ENCODE assay signal across 26 mouse cellular contexts in the genomic region with DNA sequence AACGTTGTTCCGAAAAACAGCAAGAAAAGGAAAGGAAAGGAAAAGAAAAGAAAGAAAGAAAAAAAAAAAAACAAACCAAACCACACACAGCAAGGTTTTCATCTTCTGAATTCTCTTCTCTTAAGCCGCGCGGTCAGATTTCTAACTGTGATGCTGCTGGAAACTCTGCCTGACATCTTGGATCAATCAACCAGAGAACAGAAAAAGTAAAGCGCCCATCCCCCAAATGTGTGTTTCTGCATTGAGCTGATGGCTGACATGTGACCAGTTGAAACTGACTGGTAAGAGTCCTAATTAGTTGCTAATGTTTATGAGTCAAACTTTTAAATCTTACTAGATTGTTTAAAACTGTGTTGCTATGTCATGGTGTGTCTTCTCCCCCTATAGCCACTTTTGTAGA.
DNase-seq lines count a peak whose midpoint lies in the region; ATAC-seq lines count a peak whose summit lies in the region.
"Had no signal": no experiment of that assay in that cellular context is flagged by ENCODE, and none has a peak within 500 bp of the region (broad histone marks: within the 10 kb centered on the region; RNA-seq: fewer than 3 reads in every experiment).

No protein-coding gene starts in this region.

- H3K9ac ChIP-seq in midbrain, embryonic 11.5 days (ENCODE audit: low read length) = no peak overlapping the region
- no peak overlapping the region for H3K9ac ChIP-seq in midbrain, embryonic 13.5 days (replicated peaks)
- no peak overlapping the region for H3K9ac ChIP-seq in embryonic facial prominence, embryonic 11.5 days (replicated peaks; ENCODE audit: low read length)
- H3K9ac ChIP-seq in forebrain, embryonic 11.5 days (ENCODE audit: low read length) = no peak overlapping the region
- H3K9ac ChIP-seq: heart, embryonic 12.5 days; neural tube, embryonic 13.5 days; stomach, embryonic 15.5 days had no signal

- DNase-seq in midbrain, embryonic 11.5 days (ENCODE audit: low spot score, missing footprints) = peak; percentile 82
- peak; percentile 89 for DNase-seq in embryonic facial prominence, embryonic 11.5 days (ENCODE audit: low spot score)
- DNase-seq in limb, embryonic 10.5 days (ENCODE audit: low spot score) = peak; percentile 60
- no peak for DNase-seq in neural tube, embryonic 10.5 days (ENCODE audit: extremely low spot score, low spot score)
- DNase-seq in spleen, adult 18-20 months = no peak
- DNase-seq in forebrain, embryonic 11.5 days (ENCODE audit: low spot score) = no peak
- no peak for DNase-seq in urinary bladder, postnatal 25 days (ENCODE audit: low spot score)
- DNase-seq: B cell, adult 2 months; cerebellum, adult 18-20 months; cerebellum, postnatal 25 days; gastrocnemius, adult 2 months; heart, postnatal 14 days; kidney, adult 11 months; lung, adult 2 months; lung, postnatal 4 days; thymus, adult 2 months had no signal

- H3K4me2 ChIP-seq in midbrain, embryonic 11.5 days = no peak overlapping the region
- H3K4me2 ChIP-seq in midbrain, embryonic 13.5 days (replicated peaks) = no peak overlapping the region
- H3K4me2 ChIP-seq in embryonic facial prominence, embryonic 11.5 days (ENCODE audit: low read depth, low read length) = no peak overlapping the region
- no peak overlapping the region for H3K4me2 ChIP-seq in forebrain, embryonic 11.5 days (ENCODE audit: low read depth, low read length, severe bottlenecking)
- H3K4me2 ChIP-seq: heart, embryonic 12.5 days; liver, embryonic 11.5 days; neural tube, embryonic 13.5 days; stomach, embryonic 15.5 days had no signal

- 83% methylated on average over 6 of the region's 6 CpGs for WGBS in midbrain, embryonic 11.5 days
- 89% methylated on average over 6 of the region's 6 CpGs for WGBS in midbrain, embryonic 13.5 days
- 50% methylated on average over 6 of the region's 6 CpGs for WGBS in embryonic facial prominence, embryonic 11.5 days
- 54% methylated on average over 6 of the region's 6 CpGs for WGBS in limb, embryonic 10.5 days
- 83% methylated on average over 6 of the region's 6 CpGs for WGBS in forebrain, embryonic 11.5 days

- no peak for ATAC-seq in midbrain, embryonic 11.5 days (ENCODE audit: low FRiP score)
- ATAC-seq in midbrain, embryonic 13.5 days = no peak
- ATAC-seq in embryonic facial prominence, embryonic 11.5 days (replicated peaks; ENCODE audit: insufficient number of reproducible peaks, low FRiP score, low TSS enrichment, low read depth) = no peak
- no peak for ATAC-seq in forebrain, embryonic 11.5 days (replicated peaks; ENCODE audit: low FRiP score)
- ATAC-seq: forebrain, embryonic 16.5 days; hindbrain, embryonic 16.5 days had no signal

- no peaks in the 10 kb centered on the region for H3K4me1 ChIP-seq in midbrain, embryonic 11.5 days (ENCODE audit: control insufficient read depth, insufficient read depth, low read length)
- 0 out of 2 replicates have a peak, but pooled peaks cover 2% of the 10 kb centered on the region for H3K4me1 ChIP-seq in midbrain, embryonic 13.5 days (replicated peaks)
- no peaks in the 10 kb centered on the region for H3K4me1 ChIP-seq in embryonic facial prominence, embryonic 11.5 days (ENCODE audit: control insufficient read depth, insufficient read depth, low read length)
- peaks cover 21% of the 10 kb centered on the region for H3K4me1 ChIP-seq in limb, embryonic 10.5 days
- H3K4me1 ChIP-seq in forebrain, embryonic 11.5 days (replicated peaks; ENCODE audit: control insufficient read depth, insufficient read depth, low read length) = peaks cover 2% of the 10 kb centered on the region; the same call in 1 of the 2 replicates
- H3K4me1 ChIP-seq: heart, embryonic 12.5 days; midbrain, embryonic 10.5 days; stomach, embryonic 15.5 days had no signal

- no peak overlapping the region for H3K27ac ChIP-seq in midbrain, embryonic 11.5 days (ENCODE audit: low read depth, low read length)
- no peak overlapping the region for H3K27ac ChIP-seq in midbrain, embryonic 13.5 days
- no peak overlapping the region; the same call in 1 of the 2 replicates for H3K27ac ChIP-seq in embryonic facial prominence, embryonic 11.5 days (replicated peaks; ENCODE audit: low read depth, low read length)
- peak overlapping the region; percentile 46; the same call in 1 of the 2 replicates for H3K27ac ChIP-seq in limb, embryonic 10.5 days
- no peak overlapping the region for H3K27ac ChIP-seq in forebrain, embryonic 11.5 days (ENCODE audit: low read depth, low read length)
- H3K27ac ChIP-seq: gastrocnemius, adult 2 months; layer of hippocampus, adult 2 months; midbrain, embryonic 10.5 days; neural tube, embryonic 13.5 days; stomach, embryonic 15.5 days had no signal

- no peak overlapping the region for H3K4me3 ChIP-seq in midbrain, embryonic 11.5 days (ENCODE audit: low read depth, low read length)
- H3K4me3 ChIP-seq in midbrain, embryonic 13.5 days (replicated peaks) = no peak overlapping the region
- no peak overlapping the region for H3K4me3 ChIP-seq in embryonic facial prominence, embryonic 11.5 days (ENCODE audit: low read depth, low read length)
- H3K4me3 ChIP-seq in limb, embryonic 10.5 days = no peak overlapping the region
- H3K4me3 ChIP-seq in forebrain, embryonic 11.5 days (ENCODE audit: low read depth, low read length) = no peak overlapping the region
- H3K4me3 ChIP-seq: erythroblast, embryonic 14.5 days; gastrocnemius, adult 2 months; heart, embryonic 12.5 days; layer of hippocampus, adult 2 months; midbrain, embryonic 10.5 days; neural tube, embryonic 13.5 days; stomach, embryonic 15.5 days had no signal

- H3K36me3 ChIP-seq in midbrain, embryonic 11.5 days (ENCODE audit: control insufficient read depth, insufficient read depth, low read length) = no peaks in the 10 kb centered on the region
- H3K36me3 ChIP-seq in midbrain, embryonic 13.5 days = no peaks in the 10 kb centered on the region
- H3K36me3 ChIP-seq in embryonic facial prominence, embryonic 11.5 days (replicated peaks; ENCODE audit: control insufficient read depth, insufficient read depth, low read depth, low read length) = no peaks in the 10 kb centered on the region
- H3K36me3 ChIP-seq in limb, embryonic 10.5 days = no peaks in the 10 kb centered on the region
- no peaks in the 10 kb centered on the region for H3K36me3 ChIP-seq in forebrain, embryonic 11.5 days (ENCODE audit: control insufficient read depth, insufficient read depth, low read length)
- H3K36me3 ChIP-seq: heart, embryonic 12.5 days; midbrain, embryonic 10.5 days; neural tube, embryonic 13.5 days; stomach, embryonic 15.5 days had no signal

- H3K27me3 ChIP-seq in midbrain, embryonic 11.5 days (ENCODE audit: control insufficient read depth, insufficient read depth, low read length) = no peaks in the 10 kb centered on the region
- H3K27me3 ChIP-seq in midbrain, embryonic 13.5 days = no peaks in the 10 kb centered on the region
- H3K27me3 ChIP-seq in embryonic facial prominence, embryonic 11.5 days (ENCODE audit: control insufficient read depth, insufficient read depth, low read length) = no peaks in the 10 kb centered on the region
- H3K27me3 ChIP-seq in limb, embryonic 10.5 days (ENCODE audit: low read depth, poor library complexity, severe bottlenecking) = no peaks in the 10 kb centered on the region
- H3K27me3 ChIP-seq in forebrain, embryonic 11.5 days (ENCODE audit: control insufficient read depth, insufficient read depth, low read length) = no peaks in the 10 kb centered on the region
- H3K27me3 ChIP-seq: heart, embryonic 12.5 days; neural tube, embryonic 13.5 days; stomach, embryonic 15.5 days had no signal

- H3K9me3 ChIP-seq in midbrain, embryonic 11.5 days (ENCODE audit: control insufficient read depth, low read length) = no peaks in the 10 kb centered on the region
- no peaks in the 10 kb centered on the region for H3K9me3 ChIP-seq in midbrain, embryonic 13.5 days
- H3K9me3 ChIP-seq in embryonic facial prominence, embryonic 11.5 days (replicated peaks; ENCODE audit: control insufficient read depth, low read length) = no peaks in the 10 kb centered on the region
- H3K9me3 ChIP-seq in limb, embryonic 10.5 days (replicated peaks) = no peaks in the 10 kb centered on the region
- H3K9me3 ChIP-seq in forebrain, embryonic 11.5 days (ENCODE audit: control insufficient read depth, low read length) = no peaks in the 10 kb centered on the region
- H3K9me3 ChIP-seq: heart, embryonic 12.5 days; midbrain, embryonic 10.5 days; neural tube, embryonic 13.5 days; stomach, embryonic 15.5 days had no signal

Comparison
In these comparisons a context has a peak if more than half of its experiments do, and no peak if none do; other contexts are left out.
1. DNase-seq: peak in midbrain, embryonic 11.5 days (single experiment), embryonic facial prominence, embryonic 11.5 days (single experiment) and limb, embryonic 10.5 days (single experiment); none in neural tube, embryonic 10.5 days (single experiment), spleen, adult 18-20 months (0 of 2), forebrain, embryonic 11.5 days (single experiment) and urinary bladder, postnatal 25 days (single experiment).